Mouse (Mus musculus) urinary bladder, postnatal 14 days (tissue): ENCODE data around the gene Rpp30.

Experiments used
- DNase-seq: peaks from one replicate; pipeline ENCODE4 v3.0.0; 2021; ENCODE audit warnings: low spot score

The Rpp30 gene

DNA sequence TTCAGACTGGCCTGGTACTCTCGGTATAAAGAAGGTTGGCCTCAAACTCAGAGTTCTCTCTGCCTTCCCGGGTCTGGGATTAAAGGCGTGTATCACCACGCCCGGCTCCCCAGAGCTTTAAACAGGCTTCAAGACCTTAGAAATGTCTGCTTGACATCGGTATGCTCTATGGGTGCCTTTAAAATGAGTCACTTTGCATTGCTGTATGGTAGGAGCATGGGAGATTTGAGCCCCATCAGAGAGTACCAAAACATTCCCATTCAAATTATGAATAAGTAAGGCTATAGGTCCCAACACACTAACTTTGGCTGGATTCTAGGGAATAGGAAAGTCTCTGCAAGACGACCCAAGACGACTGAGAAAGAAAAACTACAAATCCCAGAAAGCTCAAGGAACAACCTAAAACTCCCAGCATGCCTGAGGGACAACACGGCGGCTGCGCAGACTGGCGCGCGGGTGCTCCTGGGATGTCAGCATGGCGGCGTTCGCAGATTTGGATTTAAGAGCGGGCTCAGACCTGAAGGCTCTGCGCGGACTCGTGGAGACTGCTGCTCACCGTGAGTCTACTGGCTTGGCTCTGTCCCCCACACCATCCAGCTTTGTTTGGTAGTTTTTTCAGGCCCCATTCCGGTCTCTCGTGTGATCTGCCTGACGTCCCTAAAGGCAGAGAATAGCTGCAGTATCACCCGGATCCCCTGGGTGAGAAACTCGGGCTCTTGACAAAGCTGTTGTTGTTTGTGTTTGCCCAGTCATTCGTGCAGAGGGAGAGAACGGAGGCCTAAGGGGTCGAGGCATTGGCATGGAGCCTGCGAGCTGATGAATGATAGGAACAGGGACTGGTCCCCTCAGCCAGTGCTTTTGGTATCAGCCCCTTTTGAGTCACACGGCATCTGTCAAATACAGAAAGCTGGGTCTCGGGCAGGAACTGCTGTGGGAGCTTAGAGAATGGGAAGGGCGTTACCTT, at the start of gene Rpp30:
Gene Rpp30 (plus strand): TSS at position 455 of the 964 bp plus-strand sequence.
- peak; percentile 83 for DNase-seq

DNA sequence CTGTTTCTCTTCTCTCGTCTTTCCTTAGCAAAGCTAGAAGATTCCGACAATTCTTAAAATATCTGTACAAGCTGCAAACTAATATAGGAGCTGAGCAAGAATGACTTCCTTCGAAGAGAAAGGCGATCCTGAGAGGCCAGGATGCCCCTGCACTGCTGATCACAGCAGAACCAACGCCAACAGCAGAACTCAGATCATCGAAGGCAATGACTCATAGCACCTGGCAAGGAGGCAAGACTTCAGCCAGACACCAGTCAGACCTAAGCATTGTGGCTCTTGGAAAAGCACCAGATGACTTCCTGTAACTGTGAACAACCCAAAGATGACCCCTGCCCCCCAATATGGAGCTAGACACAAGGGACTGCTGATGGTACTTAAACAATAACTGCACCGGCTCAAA, 37.5 kb upstream of the Rpp30 start:
- no peak for DNase-seq

DNA sequence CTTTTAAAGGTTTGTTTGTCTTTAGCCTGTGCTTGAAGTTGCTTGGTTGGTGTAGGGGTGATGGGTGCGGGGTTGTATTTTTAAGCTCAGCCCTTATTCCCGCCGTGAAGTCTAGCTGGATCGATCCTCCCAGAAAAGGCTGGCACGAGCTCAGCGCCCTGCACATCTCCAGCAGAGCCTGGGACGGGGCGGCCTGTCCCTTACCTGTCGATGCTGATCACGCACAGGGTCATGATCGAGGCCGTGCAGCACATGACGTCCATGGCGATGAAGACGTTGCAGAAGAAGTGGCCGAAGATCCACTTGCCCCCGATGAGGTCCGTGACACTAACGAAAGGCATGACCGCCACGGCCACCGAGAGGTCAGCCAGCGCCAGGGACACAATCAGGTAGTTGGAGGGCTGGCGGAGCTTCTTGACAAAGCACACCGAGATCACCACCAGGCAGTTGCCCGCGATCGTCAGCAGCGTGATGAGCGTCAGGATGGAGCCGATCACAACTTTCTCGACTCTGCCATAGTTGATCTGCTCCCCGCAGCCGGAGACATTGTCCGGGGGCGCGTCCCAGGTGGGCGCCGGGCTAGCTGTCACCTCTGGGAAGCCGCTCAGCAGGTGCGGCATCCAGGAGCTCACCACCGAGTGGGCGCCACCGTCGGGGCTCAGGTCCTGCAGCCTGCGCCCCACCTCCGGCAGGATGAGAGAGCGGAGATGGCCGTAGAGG, 26.9 kb upstream of the Rpp30 start:
- no peak for DNase-seq

DNA sequence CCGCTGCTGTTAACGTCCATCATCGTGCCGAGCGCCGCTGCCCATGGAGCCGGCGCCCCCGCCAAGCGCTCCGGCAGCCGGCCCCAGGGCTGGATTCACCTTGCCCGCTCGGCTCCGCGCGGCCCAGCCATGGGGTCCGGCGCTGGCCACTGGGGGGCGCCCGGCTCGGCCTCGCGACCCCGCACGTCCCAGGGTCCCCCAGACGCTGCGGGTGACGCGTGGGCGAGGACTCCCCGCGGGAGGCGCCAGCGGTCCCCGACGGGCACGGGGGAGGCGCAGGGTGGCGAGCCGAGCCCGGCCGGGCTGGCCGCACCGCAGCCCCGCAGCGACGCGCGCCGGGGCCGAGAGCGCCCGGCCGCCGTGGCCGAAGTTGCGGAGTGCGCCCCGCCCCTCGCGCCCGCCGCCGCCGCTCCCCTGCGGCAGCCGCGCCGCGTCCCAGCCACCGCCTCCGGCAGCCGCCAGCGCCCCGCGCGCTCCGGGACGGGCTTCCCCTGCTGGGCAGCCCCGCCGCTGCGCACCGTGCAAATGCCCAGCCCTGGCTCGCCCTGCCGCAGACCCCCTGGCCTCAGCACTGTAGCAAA, 26.2 kb upstream of the Rpp30 start, which contains the start of gene Htr7:
Gene Htr7 (minus strand): TSS at position 277 of the 581 bp plus-strand sequence.
- peak; percentile 3 for DNase-seq

DNA sequence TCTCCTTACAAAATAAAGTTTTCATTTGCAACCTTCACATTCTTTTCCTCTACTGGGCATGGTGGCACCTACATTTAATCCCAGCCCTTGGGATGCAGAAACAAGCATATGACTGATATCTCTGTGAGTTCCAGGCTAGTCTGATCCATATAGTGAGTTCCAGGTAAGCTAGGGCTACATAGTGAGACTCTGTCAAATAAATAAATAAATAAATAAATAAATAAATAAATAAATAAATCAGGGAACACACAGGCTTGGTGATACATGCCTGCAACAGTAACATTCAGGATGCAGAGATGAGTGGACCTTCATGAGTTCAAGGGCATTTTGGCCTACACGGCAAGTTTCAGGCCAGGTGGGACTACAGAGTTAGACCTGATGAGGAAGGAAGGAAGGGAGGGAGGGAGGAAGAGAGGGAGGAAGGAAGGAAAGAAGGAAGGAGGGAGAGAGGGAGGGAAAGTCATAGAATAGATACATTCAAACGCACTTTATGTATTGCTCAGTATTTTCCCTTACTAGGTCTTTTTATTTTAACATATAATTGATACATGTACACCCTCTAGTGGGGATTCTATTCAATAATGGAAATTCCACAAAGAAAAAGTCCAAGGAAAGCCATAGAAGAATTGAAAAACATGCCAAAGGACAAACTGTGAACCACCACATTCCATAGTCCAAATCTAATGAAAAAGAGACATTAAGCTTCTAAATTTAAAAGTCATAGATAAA, 20.6 kb upstream of the Rpp30 start:
- DNase-seq, result no peak

DNA sequence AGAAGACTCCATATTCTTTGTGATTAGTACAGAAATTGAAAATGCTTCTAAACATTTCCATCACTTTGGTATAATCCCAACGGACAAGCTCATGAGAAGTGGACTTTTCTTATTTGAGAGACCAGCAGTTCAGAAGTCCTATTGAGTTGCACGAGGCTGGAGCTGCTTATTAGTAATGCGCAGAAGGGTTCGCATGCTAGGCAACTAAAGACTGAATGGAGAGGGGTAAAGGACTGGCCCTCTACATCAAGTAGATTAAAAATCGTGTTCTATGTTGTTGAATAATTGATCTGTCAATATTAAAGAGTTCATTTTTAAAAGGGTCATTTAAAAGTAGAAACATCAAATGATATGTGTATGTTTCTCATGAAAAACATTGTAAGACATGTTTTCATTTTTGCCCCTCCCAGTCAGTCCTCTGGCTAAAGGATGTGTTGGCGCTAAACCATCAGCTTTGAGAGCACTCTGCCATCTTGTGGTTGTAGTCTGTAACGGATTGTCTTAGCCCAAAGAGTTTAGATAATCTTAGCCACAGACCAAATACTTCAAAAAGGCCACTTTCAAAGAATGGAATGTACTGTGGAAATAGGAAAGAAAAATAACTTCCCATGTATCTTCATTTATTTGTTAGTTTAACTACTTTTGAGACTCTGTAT, 782 bp upstream of the Rpp30 start:
- DNase-seq, result peak; percentile 29

DNA sequence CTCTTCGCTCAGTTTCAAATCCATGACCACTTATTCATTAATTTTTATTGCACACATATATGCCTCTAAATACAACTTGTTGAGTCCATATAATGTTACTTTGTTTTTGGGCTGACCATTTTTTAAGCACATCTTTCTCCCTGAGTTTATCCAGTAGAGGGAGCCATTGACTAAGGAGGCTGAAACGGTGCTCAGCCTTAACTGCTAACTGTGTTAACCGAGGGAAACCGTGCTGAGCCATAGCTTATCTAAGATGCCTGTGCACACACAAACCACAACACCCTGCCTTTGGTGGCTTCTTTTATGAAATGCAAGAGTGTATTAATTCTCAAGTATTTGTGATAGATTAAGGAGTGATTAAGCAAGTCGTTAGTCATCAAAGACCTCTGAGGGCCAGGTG, 7.3 kb downstream of the Rpp30 start:
- no peak for DNase-seq

DNA sequence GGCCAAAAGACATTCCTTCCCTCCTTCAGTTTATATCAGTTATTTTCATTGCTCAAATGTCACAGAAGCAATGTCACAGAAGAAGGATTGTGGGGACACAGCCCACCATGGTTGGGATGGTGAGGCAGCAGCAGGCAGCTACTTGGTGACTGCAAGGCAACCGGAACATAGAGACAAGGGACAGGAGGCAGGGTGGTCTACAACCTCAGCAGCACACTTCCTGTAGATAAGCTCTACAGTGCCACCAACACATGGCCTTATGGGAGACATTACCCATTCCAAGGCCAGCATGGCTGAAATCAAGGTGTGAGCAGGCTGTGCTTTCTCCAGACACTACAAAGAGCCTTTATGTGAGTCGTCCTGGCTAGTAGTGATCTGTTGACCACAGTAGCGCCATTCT, 13.7 kb downstream of the Rpp30 start:
- DNase-seq, result no peak

DNA sequence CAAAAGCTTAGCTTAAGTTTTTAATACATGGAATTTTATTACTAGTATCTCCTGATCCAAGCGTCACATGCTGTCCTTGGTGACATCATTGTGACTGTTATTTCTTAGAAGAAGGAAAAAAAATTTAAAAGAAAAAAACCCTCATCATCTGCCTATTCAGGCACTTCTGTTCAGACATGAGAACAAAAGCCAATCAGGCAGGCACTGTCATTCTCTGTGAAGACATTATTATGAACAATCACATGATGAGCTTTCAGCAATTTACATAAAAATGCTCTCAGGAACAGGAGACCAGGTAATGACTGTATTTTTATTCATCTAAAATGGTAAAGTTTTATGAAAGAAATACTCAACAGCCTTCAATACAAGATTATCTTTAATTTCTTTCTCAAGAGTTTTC, 14.7 kb downstream of the Rpp30 start:
- no peak for DNase-seq

DNA sequence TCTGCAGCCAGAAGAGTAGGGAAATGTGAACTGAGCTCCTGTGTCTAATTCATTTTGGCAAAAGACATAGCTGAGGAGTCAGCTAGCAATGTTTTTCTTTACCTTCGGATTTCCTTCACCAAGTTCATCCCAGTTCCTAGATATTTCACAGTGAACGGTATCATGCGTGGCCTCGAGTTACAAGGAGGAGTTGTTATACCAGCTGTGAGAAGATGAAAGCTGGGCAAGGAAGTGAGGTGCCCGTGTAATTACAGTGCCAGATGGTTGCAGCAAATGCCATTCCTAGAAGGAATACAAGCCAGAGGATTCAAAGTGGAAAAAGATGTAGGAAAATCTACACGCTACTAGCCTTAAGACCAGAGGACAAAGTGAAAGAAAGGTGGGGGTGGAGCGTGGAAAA, 15.4 kb downstream of the Rpp30 start:
- DNase-seq, result no peak

DNA sequence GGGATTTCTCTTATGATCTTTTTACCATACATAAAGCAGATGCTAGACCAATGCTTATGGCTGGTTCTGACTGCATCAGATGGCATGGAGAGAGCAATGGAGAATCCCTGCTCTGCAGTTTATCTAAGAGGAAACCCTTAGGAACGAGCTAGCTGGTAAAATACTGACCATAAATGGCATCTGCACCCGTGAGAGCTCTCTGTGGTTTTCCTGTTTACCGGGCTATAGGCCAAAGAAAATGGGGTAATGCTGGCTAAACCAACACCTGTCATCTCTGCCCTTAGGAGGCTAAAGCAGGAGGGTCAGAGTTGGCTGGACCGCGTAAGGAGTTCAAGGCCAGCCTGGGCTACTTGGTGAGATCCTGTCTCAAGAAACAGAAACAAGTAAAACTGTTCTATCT, 20.4 kb downstream of the Rpp30 start:
- no peak for DNase-seq

DNA sequence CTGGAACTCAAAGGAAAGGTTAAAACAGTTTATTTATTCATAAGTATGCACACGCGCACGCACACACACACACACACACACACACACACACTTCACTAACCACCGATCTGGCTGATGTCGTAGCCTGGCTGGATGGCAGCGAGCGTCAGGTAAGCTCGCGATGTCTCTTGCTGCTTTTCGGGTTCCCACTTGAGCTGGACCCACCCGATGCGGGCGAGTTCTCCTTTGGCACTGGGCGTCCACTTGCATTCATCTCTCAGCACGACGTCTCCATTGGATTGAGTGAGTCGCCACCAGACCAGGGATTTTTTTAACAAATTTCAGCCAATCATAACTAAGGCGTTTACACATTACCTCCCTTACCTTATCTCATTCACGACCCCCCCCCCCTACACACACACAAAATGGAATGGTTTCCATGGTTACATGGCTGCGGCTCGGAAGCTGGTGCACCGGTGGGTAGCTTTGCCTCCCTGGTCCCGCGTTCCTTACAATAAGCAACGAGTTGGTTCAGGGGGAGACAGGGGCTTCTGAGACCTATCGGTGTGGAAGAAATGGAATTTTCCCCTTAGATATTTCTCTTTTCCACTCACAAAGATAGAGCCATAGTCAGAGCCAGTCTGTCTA, 25.9 kb downstream of the Rpp30 start:
- no peak for DNase-seq

DNA sequence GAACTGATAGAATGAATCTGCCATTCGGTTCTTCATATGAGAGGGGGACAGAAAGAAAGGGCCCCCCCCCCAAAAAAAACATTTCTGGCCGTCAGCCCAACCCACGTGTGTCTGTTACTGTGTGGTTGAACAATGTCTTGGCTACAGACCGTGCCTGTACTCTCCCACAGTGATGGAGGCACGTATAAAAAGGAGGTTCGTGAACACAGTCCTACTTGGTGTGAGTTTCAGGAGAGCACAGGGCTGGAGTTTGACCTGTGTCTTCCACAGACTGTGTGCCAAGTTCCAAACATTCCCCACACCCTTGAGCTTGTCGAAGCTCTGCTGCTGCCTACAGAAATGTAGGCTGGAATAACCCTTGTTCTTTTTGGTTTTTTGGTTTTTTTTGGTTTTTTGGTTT, 26.9 kb downstream of the Rpp30 start:
- DNase-seq, result no peak

DNA sequence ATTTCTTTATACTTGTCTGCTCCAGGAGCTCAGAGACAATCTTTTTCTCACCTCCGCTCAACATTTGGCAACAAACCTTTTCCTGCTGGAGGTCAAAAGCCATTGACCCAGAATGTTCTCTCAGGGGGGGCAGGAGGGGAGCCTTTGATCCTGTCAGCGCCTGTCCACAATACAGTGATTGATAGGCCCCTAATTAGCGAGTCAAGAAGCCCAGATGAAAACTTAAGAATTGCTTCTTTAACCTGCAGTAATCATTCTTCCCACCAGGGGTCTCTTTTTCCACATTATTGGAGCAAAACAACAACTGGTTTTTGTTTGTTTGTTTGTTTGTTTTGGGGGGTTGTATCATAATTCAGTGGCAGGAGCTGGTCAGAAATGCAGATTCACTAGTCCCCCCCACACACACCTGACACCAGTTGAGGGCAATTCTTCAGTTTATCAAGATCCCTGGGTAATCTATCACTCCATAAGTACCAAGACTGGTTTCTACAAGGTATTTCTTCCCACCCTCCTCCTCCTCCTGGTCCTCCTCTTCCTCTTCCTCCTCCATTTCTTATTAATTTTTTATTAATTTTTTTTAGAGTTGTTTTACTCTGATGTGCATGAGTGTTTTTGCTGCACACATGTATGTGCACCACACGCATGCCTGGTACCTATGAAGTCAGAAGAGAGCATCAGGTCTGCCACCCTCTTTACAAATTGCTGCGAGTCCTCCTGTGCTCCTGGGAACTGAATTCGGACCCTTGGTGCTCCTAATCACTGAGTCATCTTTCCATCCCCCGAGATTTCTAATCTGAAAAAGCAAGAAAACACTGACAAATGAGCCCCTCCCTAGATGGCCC, 27.8 kb downstream of the Rpp30 start:
- no peak for DNase-seq

DNA sequence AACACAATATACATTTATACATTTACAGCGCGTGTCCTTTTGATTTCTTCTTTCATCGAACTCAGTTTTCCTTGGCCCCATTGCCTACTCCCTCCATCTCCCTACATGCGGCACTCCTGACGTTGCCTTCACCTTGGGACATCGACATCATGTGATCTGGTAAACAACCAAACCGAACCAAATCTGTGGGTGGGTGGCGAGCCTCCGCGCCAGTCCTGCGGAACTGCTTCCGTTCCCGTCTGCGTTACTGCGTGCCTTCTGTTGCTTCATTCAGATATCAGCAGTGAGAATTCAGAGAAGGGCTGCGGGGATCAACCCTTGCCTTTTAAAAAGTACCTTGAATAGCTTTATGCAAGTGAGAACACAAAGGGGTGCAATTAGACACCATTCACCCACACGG, 28.5 kb downstream of the Rpp30 start:
- no peak for DNase-seq

DNA sequence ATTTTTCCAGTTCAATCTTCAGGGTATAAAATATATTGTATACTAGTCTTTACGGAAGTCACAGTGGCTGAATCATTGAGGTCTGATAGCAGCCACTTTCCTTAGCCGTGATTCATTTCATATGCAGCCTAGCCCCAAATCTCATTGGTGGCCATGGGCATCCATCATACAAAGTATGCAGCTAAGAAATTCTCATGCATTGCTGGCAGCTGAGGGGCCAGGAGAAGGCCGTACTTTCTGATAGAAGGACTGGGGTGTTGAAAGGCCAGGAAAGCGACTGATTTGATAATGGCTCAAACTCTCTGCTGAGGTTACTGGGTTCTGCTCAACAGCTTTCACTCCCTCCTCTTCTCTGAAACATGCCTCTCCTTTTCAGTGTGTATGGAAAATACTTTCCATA, 32.7 kb downstream of the Rpp30 start:
- no peak for DNase-seq

DNA sequence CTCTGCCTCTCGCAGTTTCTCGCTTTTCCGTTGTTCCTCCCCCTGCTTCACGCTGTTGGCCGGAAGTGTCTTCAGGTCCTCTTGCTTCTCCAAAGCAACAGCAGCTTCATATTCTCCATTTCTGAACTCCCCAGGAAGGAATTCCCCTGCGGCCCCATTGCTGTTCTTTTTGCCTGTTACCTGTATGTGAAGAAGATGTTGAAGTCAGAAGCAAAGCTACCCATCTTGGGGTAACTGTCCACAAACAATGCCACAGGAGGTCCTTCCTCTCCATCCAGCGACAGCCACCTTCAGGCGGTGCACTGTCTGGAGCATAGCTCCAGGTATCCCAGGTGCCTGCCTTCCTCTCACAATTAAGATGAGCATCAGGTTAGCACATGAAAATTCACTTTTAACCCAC, 35.7 kb downstream of the Rpp30 start:
- DNase-seq, result no peak

DNA sequence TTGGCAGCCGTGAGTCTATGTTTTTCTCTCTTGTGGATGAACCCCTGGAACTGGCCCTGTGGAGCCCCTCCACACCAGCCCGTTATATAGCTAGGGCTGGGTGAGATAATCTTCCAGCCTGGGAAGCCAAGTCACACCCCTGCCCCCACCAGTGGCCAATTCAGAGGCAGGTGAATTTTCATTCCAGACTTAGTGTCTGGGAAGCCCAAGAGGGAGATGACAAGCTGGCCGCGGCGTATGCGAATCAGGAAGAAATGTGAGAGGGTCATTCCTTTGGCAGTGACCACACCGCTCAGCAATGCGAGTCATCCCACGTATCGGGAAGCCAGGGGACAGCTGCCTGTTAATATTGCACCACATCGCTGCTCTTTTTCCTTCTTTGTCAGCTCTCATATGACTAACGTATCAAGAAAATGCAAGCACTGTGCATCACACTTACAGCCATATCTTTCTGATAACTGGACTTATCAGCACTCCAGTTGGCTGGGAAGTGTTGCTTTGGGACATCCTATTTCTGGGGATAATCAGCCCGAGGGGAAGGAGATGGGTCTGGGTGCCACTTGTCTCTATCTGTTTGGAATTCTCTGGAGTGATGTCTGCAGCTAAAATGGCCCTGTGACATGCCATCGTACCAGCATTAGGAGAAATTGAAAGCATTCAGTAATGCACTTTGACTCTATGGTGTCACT, 36.4 kb downstream of the Rpp30 start, which contains the start of gene Ankrd1:
Gene Ankrd1 (minus strand): TSS at position 317 of the 689 bp plus-strand sequence.
- DNase-seq, result no peak

DNA sequence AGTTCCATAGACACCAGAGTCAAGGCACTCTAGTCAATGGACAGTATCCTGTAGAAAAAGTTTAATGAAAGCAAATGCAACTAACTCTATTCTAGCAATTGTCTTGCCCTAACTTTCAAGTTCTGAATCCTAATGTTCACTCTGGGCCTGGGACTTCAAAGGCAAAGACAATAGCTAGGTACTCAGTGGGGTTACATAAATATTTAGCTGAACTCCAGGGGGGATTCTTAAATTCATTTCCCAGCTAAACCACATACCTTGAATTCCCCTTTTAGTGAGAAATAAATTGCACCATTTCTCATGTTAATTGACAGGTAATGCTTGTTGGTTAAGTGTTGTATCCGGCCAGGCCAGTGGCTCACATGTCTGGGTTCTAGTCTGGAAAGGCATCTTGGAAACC, 40.7 kb downstream of the Rpp30 start:
- no peak for DNase-seq

DNA sequence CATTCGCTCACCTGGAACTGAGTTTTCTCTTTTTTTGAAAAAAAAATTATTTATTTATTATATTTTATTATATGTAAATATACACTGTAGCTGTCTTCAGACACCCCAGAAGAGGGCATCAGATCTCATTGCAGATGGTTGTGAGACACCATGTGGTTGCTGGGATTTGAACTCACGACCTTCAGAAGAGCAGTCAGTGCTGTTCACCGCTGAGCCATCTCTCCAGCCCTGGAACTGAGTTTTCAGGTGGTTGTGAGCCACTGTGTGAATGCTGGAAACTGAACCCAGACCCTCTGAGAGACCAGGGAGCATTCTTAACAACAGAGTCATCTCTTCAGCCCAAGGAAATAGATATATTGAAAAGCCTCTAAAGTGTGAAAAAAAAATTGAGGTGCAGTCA, 44.9 kb downstream of the Rpp30 start:
- DNase-seq, result no peak
